Mouse (Mus musculus): Measurements from ENCODE around the gene Catsperz.

Gene Catsperz

DNA sequence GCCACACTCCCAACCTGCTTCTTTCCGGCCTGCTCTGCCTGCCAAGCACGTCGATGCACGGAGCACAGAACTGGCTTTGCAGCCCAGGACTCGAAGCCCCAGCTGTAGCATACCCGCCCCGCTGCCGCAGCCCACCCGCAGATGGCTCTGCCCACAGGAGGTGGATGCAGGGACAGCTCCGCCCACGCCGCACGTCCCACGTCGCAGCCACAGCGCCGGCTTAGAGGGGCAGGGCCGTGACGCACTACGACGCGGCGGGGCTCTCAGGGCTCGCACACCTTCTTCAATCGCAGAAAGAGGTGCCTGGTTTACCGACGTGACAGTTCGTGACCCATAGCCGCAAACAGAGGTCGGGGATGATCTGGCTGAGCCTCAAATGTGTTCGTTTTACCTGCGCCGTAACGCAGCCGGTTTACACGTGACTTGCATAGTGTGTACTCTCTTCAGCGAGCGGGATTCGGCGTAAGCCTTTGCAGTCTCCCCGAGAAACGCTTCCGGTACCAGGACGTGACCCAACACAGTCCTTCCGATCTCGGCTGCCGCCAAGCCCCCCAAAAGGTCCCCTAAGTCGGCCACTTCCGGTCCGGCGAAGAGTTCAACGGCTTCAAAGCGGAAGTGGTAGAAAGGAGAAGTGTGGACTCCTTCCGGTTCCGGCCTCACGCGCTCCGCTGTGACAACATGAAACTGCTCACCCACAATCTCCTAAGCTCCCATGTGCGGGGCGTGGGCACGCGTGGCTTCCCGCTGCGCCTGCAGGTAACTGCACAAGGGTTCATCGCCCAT, 15.5 kb downstream of the Catsperz start, which contains the start of the genes Trmt112 and Prdx5:
Gene Trmt112 (plus strand): TSS at position 192 of the 783 bp plus-strand sequence.
Gene Prdx5 (minus strand): TSS at position 600 of the 783 bp plus-strand sequence.
- CTCF ChIA-PET = interaction anchor here (0.5 to 0.6 kb wide), 2 partner anchors 27 to 256 kb away, joined by 3 to 4 read pairs; no protein-coding TSS in a partner anchor

DNA sequence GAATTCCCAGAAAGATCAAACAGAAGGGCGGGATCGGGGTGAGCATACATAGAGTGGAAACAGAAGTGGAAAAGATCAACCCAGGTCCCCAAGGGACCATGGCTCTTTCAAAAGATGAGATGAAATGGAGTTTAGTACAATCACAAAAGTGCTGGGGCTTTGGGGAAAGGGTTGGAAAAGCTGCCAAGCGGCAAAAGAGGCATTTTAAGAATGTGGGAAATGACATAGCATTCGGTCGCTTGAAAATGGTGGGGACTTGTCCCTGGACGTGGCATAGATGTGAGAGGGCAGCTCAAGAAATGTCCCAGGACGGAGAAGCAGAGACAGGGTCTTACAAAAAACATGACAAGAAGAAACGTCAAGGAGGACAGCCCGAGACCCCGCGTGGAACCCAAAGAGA, 16.2 kb downstream of the Catsperz start:
- CTCF ChIA-PET = no interaction called here

DNA sequence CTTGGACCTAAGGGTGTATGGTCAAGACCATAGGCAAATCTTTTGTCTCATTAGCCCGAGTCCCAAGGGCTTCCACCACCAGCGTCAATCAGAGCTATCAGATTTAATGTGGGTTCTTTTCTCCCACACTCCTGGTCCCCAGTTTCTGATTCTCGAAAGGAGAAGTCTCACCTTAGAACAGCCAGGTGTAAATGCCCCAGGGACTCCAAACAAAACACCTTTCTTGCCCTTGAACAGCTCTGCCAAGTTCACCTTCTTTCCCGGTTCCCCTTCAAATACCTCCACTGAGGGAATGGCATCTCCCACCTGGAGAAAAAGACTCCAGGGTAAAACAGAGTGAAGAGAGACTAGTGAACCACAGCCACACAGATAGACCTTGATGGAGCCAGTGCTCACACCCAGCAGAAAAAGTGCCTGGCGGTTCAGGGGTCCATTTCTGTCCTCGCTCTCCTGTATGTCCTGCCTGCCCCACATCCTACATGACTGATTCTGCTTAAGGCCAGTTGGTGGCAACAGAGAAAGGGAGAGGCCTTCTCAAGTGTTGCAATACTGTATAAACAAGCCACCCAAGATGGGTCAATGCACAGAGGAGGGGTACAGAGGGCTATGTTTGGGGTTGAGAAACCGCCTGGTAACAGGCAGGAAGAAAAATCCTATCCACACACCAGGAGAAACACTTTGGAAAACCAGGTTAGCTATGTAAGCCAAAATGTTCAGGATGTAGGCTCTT, 17.2 kb downstream of the Catsperz start:
- CTCF ChIA-PET = no interaction called here

- CTCF ChIA-PET = no interaction called here
Measured at GRCm38 (mm10) chr19:6907094-6907493, 18.1 kb downstream of the Catsperz start.

DNA sequence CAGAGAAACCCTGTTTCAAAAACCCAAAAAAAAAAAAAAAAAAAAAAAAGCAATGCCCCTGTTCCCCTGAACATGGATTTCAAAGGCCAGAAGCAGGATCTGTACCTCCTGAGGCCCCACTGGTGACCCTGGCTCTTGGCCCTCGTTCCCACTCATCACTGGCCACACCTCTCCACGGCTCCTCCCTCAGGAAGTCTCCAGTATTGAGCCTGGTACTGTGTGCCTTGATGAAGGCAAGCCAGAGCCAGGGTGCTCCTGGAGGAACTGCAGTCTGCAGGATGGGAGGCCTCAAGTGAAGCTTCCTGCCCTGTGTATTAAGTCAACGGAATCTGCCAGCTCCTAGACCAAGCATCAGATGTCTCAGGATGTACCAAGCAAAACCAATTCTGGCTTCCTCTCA, 19.0 kb downstream of the Catsperz start:
- CTCF ChIA-PET = no interaction called here

DNA sequence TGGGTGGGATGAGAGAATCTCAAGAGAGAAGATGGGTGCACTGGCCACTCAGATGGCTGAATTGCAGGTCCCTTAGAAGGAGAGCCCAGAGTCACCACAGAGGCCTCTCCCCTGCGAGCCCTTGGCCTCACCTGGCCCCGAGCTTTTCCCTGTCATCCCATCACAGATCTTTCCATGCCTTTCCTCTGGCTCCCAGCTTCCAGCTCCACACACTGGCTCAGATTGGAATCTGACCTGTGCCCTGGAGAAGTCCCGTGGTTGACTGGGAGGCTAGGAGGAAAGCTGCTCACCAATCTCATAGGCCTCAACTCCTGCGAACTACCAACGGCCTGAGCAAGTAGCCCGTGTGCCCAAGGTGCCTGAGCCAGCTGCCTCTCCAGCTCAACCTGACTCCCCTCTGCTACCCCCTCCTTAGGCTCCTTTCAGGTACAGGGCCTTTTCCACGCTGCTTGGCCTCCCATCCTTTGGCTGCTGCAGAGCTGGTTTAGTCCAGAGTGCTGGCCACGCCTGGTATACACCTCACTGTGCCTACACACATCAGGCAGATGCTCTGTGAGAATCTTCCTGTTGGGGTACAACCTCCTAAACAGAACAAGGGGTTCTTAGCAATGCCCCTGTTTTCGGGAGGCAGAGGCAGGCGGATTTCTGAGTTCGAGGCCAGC, 19.6 kb downstream of the Catsperz start:
- CTCF ChIA-PET = no interaction called here

DNA sequence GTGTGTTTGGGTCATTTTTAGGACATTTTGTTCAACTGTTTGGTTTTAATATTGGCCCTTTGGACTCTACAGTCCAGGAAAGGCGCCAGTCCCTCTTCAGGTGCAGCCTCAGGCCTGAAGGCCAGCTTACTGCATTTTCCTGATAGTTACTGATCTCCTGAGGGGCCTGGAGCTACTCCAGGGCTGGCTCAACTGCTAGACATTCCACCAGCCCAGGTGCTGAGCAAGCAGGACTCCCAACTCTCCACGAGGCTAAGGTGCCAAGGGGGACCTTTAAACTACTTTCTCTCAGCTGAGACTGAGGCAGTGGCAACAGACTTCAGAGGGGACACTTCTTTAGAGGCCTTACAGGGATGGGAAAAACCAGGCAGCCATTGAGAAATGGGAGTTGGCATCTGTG, 20.3 kb downstream of the Catsperz start:
- CTCF ChIA-PET = no interaction called here

DNA sequence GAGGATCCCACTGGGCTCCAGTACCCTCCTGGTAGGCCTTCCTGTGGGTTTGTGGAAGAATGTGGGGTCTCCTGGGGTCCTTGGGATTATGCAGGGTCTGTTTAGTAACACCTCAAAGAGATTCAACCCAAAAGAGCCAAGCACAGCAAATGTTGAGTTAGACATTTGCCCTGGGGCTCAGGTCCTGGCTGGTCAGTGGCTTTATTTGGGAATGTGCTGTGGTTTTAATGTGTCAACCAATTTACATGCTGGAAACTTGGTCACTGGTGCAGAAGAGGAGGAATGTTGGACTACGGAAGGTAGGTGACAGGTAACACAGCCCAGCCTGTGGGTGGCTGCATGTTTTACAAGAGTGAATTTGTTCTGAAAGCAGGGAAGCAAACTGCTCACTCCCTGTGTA, 22.1 kb downstream of the Catsperz start:
- CTCF ChIA-PET = no interaction called here

DNA sequence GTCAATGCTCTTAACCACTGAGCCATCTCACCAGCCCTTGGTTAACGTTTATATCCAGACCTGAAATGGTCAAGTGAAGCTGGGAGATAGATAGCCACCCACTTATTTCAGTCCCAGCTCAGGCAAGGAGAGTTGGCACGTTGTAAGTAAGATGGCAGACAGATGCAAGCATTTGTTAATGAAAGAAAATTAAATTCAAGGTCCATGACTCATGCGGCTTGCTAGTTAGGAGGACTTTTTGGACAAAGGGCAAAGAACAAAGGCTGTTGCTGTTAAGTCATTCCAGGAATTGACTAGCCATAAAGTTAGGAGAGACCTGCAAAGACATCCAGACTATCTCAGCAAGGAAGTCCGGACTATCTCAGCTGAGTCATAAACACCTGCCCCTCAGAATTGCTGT, 25.5 kb downstream of the Catsperz start:
- CTCF ChIA-PET = no interaction called here

DNA sequence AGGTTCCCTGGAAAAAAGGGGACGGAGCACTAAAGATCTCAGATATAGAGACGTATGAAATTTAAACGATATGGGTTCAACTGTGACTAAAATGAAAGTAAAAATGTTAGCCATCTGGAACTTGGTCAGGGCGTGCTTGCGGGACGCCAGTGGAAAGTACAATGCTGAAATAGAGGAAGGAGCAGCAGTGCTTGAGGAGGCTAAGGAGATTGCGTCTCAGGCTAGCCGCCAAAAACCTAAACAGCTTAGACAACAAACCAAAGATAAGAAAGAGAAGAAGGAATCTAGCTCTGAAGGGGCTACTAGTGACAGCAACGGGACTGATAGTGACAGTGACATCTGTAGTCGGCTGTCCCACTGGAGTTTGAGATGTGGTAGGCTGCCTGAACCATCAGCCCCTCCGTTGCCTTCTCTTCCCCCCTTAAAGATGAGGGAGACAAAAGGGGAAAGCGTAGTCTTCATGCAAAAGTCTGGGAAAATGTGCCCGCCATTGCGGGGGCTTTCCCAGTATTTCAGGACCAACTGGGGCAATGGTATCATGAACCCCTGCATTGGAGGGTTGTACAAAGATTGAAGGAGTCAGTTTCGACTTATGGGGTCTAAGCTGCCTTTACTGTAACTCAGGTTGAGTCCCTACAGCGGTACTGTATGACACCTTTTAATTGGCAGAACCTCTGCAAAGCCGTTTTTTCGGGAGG, 29.4 kb downstream of the Catsperz start:
- CTCF ChIA-PET = interaction anchor here (0.6 kb wide), 1 partner anchor 920 kb away, joined by 8 read pairs; no protein-coding TSS in a partner anchor

- CTCF ChIA-PET = no interaction called here
Measured at GRCm38 (mm10) chr19:6893731-6894451, 31.3 kb downstream of the Catsperz start.

GRCm38 (mm10) chr19:6892512-6892911, 32.7 kb downstream of the Catsperz start:
- CTCF ChIA-PET = no interaction called here

DNA sequence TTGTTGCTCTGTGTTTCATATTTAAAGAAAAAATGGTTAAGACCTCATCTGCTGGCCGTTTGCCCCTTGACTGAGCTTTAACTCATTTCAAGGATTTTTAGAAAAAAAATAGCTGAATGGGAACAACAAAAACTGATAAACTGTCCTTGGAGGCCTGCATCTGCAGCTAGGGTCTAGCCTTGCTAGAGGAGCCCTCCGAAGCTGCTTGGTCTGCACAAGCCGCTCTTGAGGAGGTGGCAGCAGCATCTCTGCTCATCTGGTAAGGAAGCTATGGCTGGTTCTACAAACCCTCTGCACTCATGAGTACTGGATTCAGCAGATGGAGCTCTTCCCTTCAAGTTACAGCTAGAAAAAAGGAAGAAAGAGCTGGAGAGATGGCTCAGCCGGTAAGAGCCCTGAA, 47.2 kb downstream of the Catsperz start:
- CTCF ChIA-PET = no interaction called here

DNA sequence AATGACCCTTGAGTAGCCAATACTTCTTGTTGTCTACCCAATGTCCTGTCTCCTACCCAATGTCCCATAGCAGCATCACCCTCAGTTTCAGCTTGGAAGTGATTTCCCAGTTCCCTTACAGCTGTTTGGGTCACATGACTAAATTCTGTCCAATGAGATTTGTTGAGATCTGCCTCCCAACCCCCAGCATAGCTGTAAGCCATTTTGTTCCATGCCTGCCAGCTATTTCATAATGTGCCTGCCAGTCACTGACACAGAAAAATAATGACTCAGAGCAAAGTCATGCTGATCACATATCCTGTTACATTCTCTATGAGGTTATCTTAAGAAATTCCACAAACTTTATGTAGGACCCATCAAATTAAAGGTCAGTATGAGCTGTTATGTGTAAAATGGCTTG, 48.4 kb downstream of the Catsperz start:
- CTCF ChIA-PET = no interaction called here

GRCm38 (mm10) chr19:6875834-6876233, 49.3 kb downstream of the Catsperz start:
- CTCF ChIA-PET = interaction anchor here (0.6 to 1.0 kb wide), 2 partner anchors 18 to 332 kb away, joined by 3 to 11 read pairs; partner anchors contain the start of gene Ccdc88b

DNA sequence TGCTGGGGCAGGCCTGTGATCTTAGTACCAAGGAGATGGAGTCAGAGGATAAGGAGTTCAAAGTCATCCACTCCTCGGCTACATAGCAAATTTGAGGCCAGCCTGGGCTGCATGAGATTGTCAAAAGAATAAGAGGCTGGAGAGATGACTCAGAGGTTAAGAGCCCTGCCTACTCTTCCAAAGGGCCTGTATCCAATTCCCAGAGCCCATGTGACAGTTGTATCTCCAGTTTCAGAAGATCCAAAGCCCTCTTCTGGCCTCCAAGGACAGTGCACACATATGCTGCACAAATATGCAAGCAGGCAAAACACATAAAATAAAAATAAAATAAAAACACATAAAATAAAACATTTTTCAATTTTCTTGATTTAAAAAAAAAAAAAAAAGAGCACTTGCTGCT, 50.9 kb downstream of the Catsperz start:
- CTCF ChIA-PET = interaction anchor here (0.5 to 0.6 kb wide), 2 partner anchors 40 to 206 kb away, joined by 3 to 6 read pairs; no protein-coding TSS in a partner anchor

DNA sequence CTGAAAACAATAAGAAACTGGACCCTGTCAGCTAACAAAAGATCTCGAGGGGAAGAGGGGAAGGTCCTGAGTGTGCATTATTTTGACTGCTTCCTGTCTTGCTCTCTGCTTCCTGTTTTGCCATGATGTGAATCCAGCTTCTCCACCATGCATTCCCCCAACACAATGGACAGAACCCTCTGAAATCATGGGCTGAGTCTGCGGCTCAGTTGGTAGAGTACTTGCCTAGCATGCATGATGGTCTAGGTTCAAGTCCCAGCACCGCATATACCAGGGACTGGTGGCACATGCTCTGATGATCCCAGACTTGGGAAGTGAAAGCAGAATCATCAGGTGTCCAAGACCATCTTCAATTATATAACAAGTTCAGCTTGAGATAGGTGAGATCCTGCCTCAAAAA, 52.5 kb downstream of the Catsperz start:
- CTCF ChIA-PET = no interaction called here
